Comparison of ENCODE assay signal across 10 mouse cellular contexts in the genomic region with DNA sequence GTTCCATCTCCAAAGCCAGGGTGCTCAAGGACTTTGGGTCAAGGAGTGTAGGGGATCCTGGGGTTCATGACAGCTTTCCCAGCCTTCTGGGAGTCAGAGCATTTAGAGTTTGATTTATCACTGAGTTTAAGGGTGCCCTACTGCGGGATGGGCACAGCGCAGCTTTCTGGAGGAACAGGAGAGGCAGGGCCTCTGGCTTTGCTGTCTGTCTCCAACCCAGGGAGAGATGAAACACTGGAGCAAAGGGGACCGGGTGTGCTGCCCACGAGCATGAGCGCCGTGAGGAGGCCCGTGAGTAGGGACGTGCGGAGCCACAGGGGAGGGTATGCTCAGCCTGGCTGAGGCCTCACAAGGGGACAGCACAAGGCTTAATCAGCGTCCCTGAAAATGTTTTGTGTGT.
DNase-seq lines count a peak whose midpoint lies in the region; ATAC-seq and TF ChIP-seq lines count a peak whose summit lies in the region.
"Had no signal": no experiment of that assay in that cellular context is flagged by ENCODE, and none has a peak within 500 bp of the region (broad histone marks: within the 10 kb centered on the region; RNA-seq: fewer than 3 reads in every experiment).

No protein-coding gene starts in this region.

- peak overlapping the region; percentile 77; the same call in 1 of the 2 replicates for H3K4me3 ChIP-seq in hindbrain, embryonic 10.5 days
- no peak overlapping the region for H3K4me3 ChIP-seq in hindbrain, embryonic 13.5 days
- H3K4me3 ChIP-seq in ES-Bruce4 (ENCODE audit: low read depth, low read length) = peak overlapping the region; percentile 55
- H3K4me3 ChIP-seq in embryonic facial prominence, embryonic 10.5 days = peak overlapping the region; percentile 74
- H3K4me3 ChIP-seq in liver, embryonic 13.5 days (replicated peaks) = no peak overlapping the region; the same call in 1 of the 2 replicates

- peaks cover 19% of the 10 kb centered on the region for H3K27me3 ChIP-seq in hindbrain, embryonic 10.5 days (ENCODE audit: insufficient read depth, poor library complexity, severe bottlenecking)
- peaks cover 7% of the 10 kb centered on the region; the same call in 1 of the 2 replicates for H3K27me3 ChIP-seq in hindbrain, embryonic 13.5 days
- no peaks in the 10 kb centered on the region for H3K27me3 ChIP-seq in ES-Bruce4 (ENCODE audit: control insufficient read depth, insufficient read depth, low read length, poor library complexity, severe bottlenecking)
- H3K27me3 ChIP-seq in embryonic facial prominence, embryonic 10.5 days (replicated peaks; ENCODE audit: low read depth, poor library complexity, severe bottlenecking) = no peaks in the 10 kb centered on the region
- H3K27me3 ChIP-seq in liver, embryonic 13.5 days = no peaks in the 10 kb centered on the region

- peak overlapping the region; percentile 95 for H3K27ac ChIP-seq in hindbrain, embryonic 10.5 days
- H3K27ac ChIP-seq in hindbrain, embryonic 13.5 days = no peak overlapping the region
- no peak overlapping the region for H3K27ac ChIP-seq in ES-Bruce4 (ENCODE audit: insufficient read depth, low read length)
- peak overlapping the region; percentile 93 for H3K27ac ChIP-seq in embryonic facial prominence, embryonic 10.5 days (replicated peaks)
- peak overlapping the region; percentile 84; the same call in 1 of the 2 replicates for H3K27ac ChIP-seq in liver, embryonic 13.5 days

- no peak for ATAC-seq in hindbrain, embryonic 13.5 days (ENCODE audit: low FRiP score)
- ATAC-seq in liver, embryonic 13.5 days (ENCODE audit: low read depth) = no peak

- H3K9ac ChIP-seq in hindbrain, embryonic 13.5 days = no peak overlapping the region
- peak overlapping the region; percentile 72; the same call in 1 of the 2 replicates for H3K9ac ChIP-seq in ES-Bruce4 (ENCODE audit: low read depth, poor library complexity, severe bottlenecking)
- peak overlapping the region; percentile 71; the same call in 1 of the 2 replicates for H3K9ac ChIP-seq in liver, embryonic 13.5 days

- H3K4me1 ChIP-seq in hindbrain, embryonic 10.5 days (replicated peaks) = peaks cover 68% of the 10 kb centered on the region
- H3K4me1 ChIP-seq in hindbrain, embryonic 13.5 days (replicated peaks) = peaks cover 30% of the 10 kb centered on the region
- H3K4me1 ChIP-seq in ES-Bruce4 (ENCODE audit: control insufficient read depth, insufficient read depth, low read length) = peaks cover 4% of the 10 kb centered on the region
- H3K4me1 ChIP-seq in embryonic facial prominence, embryonic 10.5 days = peaks cover 86% of the 10 kb centered on the region
- peaks cover 71% of the 10 kb centered on the region for H3K4me1 ChIP-seq in liver, embryonic 13.5 days (replicated peaks)

- no peak for DNase-seq in hindbrain, embryonic 10.5 days (ENCODE audit: low spot score)
- no peak for DNase-seq in embryonic facial prominence, embryonic 10.5 days (ENCODE audit: low spot score)
- no peak for DNase-seq in liver, embryonic 13.5 days
- DNase-seq in frontal cortex, postnatal 14 days (ENCODE audit: low spot score in 2 of 2) = no peak
- DNase-seq in natural killer cell, adult 2 months (ENCODE audit: low spot score in 2 of 2) = no peak
- DNase-seq: cerebellum, adult 8-10 months; kidney, postnatal 25 days; retina, postnatal 1 day had no signal

- TF ChIP-seq POLR2A in ES-Bruce4 (IDR thresholded peaks at IDR 0.05; ENCODE audit: insufficient read depth, low read length) = no peak

- H3K36me3 ChIP-seq in hindbrain, embryonic 10.5 days = no peaks in the 10 kb centered on the region
- H3K36me3 ChIP-seq in hindbrain, embryonic 13.5 days = no peaks in the 10 kb centered on the region
- no peaks in the 10 kb centered on the region for H3K36me3 ChIP-seq in ES-Bruce4 (ENCODE audit: control insufficient read depth, insufficient read depth, low read length, poor library complexity, severe bottlenecking)
- H3K36me3 ChIP-seq in embryonic facial prominence, embryonic 10.5 days (replicated peaks) = 0 out of 2 replicates have a peak, but pooled peaks cover 7% of the 10 kb centered on the region
- H3K36me3 ChIP-seq in liver, embryonic 13.5 days = no peaks in the 10 kb centered on the region

- no peak for TF ChIP-seq EP300 in ES-Bruce4 (IDR thresholded peaks at IDR 0.05; ENCODE audit: insufficient read depth, low read depth, low read length)

- 74% methylated on average over 10 of the region's 10 CpGs for WGBS in hindbrain, embryonic 10.5 days
- WGBS in hindbrain, embryonic 13.5 days = 71% methylated on average over 10 of the region's 10 CpGs
- WGBS in embryonic facial prominence, embryonic 10.5 days = 79% methylated on average over 10 of the region's 10 CpGs
- 66% methylated on average over 10 of the region's 10 CpGs for WGBS in liver, embryonic 13.5 days (ENCODE audit: insufficient replicate concordance)

- no peak for TF ChIP-seq CTCF in ES-Bruce4 (IDR thresholded peaks at IDR 0.05; ENCODE audit: low read depth, low read length)

- H3K9me3 ChIP-seq in hindbrain, embryonic 10.5 days = no peaks in the 10 kb centered on the region
- no peaks in the 10 kb centered on the region for H3K9me3 ChIP-seq in hindbrain, embryonic 13.5 days
- no peaks in the 10 kb centered on the region for H3K9me3 ChIP-seq in ES-Bruce4 (replicated peaks; ENCODE audit: control insufficient read depth, insufficient read depth, low read length, poor library complexity, severe bottlenecking)
- H3K9me3 ChIP-seq in embryonic facial prominence, embryonic 10.5 days = no peaks in the 10 kb centered on the region
- H3K9me3 ChIP-seq in liver, embryonic 13.5 days (replicated peaks) = no peaks in the 10 kb centered on the region

- H3K4me2 ChIP-seq in hindbrain, embryonic 13.5 days = no peak overlapping the region
- peak overlapping the region; percentile 90 for H3K4me2 ChIP-seq in liver, embryonic 13.5 days

Comparison
In these comparisons a context has a peak if more than half of its experiments do, and no peak if none do; other contexts are left out.
1. H3K27ac ChIP-seq: peak in hindbrain, embryonic 10.5 days (single experiment), embryonic facial prominence, embryonic 10.5 days (single experiment) and liver, embryonic 13.5 days (single experiment); none in hindbrain, embryonic 13.5 days (single experiment) and ES-Bruce4 (single experiment).
2. H3K4me3 ChIP-seq: peak in hindbrain, embryonic 10.5 days (single experiment), ES-Bruce4 (single experiment) and embryonic facial prominence, embryonic 10.5 days (single experiment); none in hindbrain, embryonic 13.5 days (single experiment) and liver, embryonic 13.5 days (single experiment).